Mouse (Mus musculus) small intestine, adult 2 months (tissue): Measurements from ENCODE around the gene Wiz.

ENCODE experiments used
- CTCF ChIP-seq: fragments of 200-500 bp; IDR thresholded peaks from 2 replicates; pipeline ENCODE4 v1.5.1; 2012; ENCODE audit warnings: low read depth, mild to moderate bottlenecking, control low read depth, inconsistent platforms, low read length, moderate library complexity, mixed read lengths; ENCODE audit not compliant: insufficient replicate concordance, insufficient read length; ENCODE audit errors: extremely low read depth
- POLR2A ChIP-seq: fragments of 200-500 bp; IDR thresholded peaks from 2 replicates; pipeline ENCODE4 v1.6.1; 2012; ENCODE audit warnings: low read depth, mild to moderate bottlenecking, control low read depth, inconsistent platforms, low read length, moderate library complexity

GRCm38 (mm10) chr17:32354211-32354610, 35.0 kb downstream of the Wiz start:
- no peak for TF ChIP-seq CTCF
- TF ChIP-seq POLR2A = no peak
